13 mouse cellular contexts compared by ENCODE assay signal in the genomic region with DNA sequence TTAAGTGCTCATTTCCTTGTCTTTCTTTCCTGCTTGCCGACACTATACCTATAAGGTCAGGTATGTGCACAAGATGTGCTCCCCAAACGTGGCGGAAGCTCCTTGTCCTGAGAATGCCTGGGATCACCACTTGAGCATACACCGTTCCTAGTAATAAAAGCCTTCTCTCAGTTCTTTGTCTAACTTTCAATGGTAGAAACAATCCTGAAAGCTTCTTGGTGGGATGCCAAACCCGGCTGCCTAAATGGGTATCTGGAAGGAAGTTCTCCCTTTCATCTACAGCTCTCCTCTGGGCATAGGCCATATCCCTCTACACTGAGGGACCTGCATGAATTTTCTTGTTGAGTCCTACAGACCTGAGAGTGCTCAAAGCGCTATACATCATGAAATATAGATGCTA.
A peak's percentile ranks its signal among the peaks of the same experiment; 100 is the strongest.
DNase-seq lines count a peak whose midpoint lies in the region; ATAC-seq and TF ChIP-seq lines count a peak whose summit lies in the region.
"Had no signal": no experiment of that assay in that cellular context is flagged by ENCODE, and none has a peak within 500 bp of the region (broad histone marks: within the 10 kb centered on the region; RNA-seq: fewer than 3 reads in every experiment).

No protein-coding gene starts in this region.

- TF ChIP-seq POLR2A in heart, adult 2 months (IDR thresholded peaks at IDR 0.05; ENCODE audit: insufficient read depth, low read depth, low read length) = no peak

- no peaks in the 10 kb centered on the region for H3K4me1 ChIP-seq in heart, adult 2 months (ENCODE audit: control insufficient read depth, insufficient read depth, low read length)

- H3K27me3 ChIP-seq in heart, adult 2 months (ENCODE audit: control insufficient read depth, insufficient read depth, low read length) = no peaks in the 10 kb centered on the region

- no peak for TF ChIP-seq EP300 in heart, adult 2 months (IDR thresholded peaks at IDR 0.05; ENCODE audit: insufficient read depth, low read depth, low read length)

- no peak for TF ChIP-seq CTCF in heart, adult 2 months (IDR thresholded peaks at IDR 0.05)

- no peaks in the 10 kb centered on the region for H3K79me2 ChIP-seq in heart, adult 2 months (replicated peaks; ENCODE audit: control insufficient read depth, insufficient read depth, low read length)

- no peaks in the 10 kb centered on the region for H3K36me3 ChIP-seq in heart, adult 2 months (ENCODE audit: control insufficient read depth, insufficient read depth, low read length)

- no peak overlapping the region for H3K27ac ChIP-seq in heart, adult 2 months
- H3K27ac ChIP-seq: macrophage had no signal

- H3K9ac ChIP-seq in heart, adult 2 months (ENCODE audit: low read depth, low read length) = no peak overlapping the region

- DNase-seq in heart, postnatal 10 days = peak; percentile 26 to 36
- no peak for DNase-seq in heart, adult 2 months
- peak; percentile 21 to 28 for DNase-seq in layer of hippocampus, postnatal 10 days (ENCODE audit: low spot score in 2 of 2)
- DNase-seq in layer of hippocampus, postnatal 14 days (ENCODE audit: low spot score in 2 of 2) = no peak
- peak; percentile 46 to 63 for DNase-seq in right cerebral cortex, postnatal 10 days (ENCODE audit: low spot score in 2 of 2)
- no peak for DNase-seq in right cerebral cortex, adult 2 months (ENCODE audit: low spot score in 2 of 2)
- DNase-seq in ovary, postnatal 14 days (ENCODE audit: low spot score) = peak; percentile 23
- DNase-seq: cerebellum, adult 9-11 months; gastrocnemius, postnatal 25 days; layer of hippocampus, postnatal 36 days had no signal

- WGBS in heart, adult 2 months = 63% methylated on average over 6 of the region's 6 CpGs

- intact Hi-C loops in heart, postnatal 10 days (cut with DNase I) = no loop called here
- intact Hi-C loops in heart, adult 2 months (cut with DNase I) = no loop called here

- ATAC-seq in erythroblast, adult 5-6 weeks (replicated peaks; ENCODE audit: low FRiP score, poor library complexity, severe bottlenecking) = no peak
- ATAC-seq: CD4-positive, CD25-positive, alpha-beta regulatory T cell, adult 4 months had no signal

- H3K4me3 ChIP-seq in heart, adult 2 months = no peak overlapping the region

Comparison
In these comparisons a context has a peak if more than half of its experiments do, and no peak if none do; other contexts are left out.
1. DNase-seq: peak in heart, postnatal 10 days (2 of 2), layer of hippocampus, postnatal 10 days (2 of 2), right cerebral cortex, postnatal 10 days (2 of 2) and ovary, postnatal 14 days (single experiment); none in heart, adult 2 months (0 of 2), layer of hippocampus, postnatal 14 days (0 of 2) and right cerebral cortex, adult 2 months (0 of 2).